Mouse (Mus musculus): ENCODE measurements around the gene 6430628N08Rik. TPM values are rescaled to one million over a fixed set of nuclear protein-coding genes. Genes with fewer than 3 reads are reported as not detected.
A peak's percentile ranks its signal among the peaks of the same experiment; 100 is the strongest.

Gene 6430628N08Rik
- total RNA-seq (2021) = under 1 TPM in 1 of 2 experiments, not detected in 1; 0.21 TPM
- long read RNA-seq, experiment 1 = 0 reads
- long read RNA-seq, experiment 2, partial matches to known transcripts = 0 of 1 reads
- long read RNA-seq, experiment 2, other reads (novel, unspliced or antisense) = 0 of 1 reads

- intact Hi-C loops (cut with DNase I) = no loop called here
- no peak for DNase-seq (ENCODE audit: low spot score in 2 of 2)
Measured at GRCm38 (mm10) chr4:115890553-115890952, at the start of gene 6430628N08Rik. TSS of gene 6430628N08Rik (plus strand) at chr4:115890665.

- DNase-seq (ENCODE audit: low spot score in 2 of 2) = no peak
Measured at GRCm38 (mm10) chr4:115840842-115841241, 49.6 kb upstream of the 6430628N08Rik start.

GRCm38 (mm10) chr4:115846656-115847055 is 43.8 kb upstream of the 6430628N08Rik start:
- intact Hi-C loops (cut with DNase I) = no loop called here
- no peak for DNase-seq (ENCODE audit: low spot score in 2 of 2)

More at GRCm38 (mm10) chr4:115840842-115841241, 49.6 kb upstream of the 6430628N08Rik start:
- intact Hi-C loops (cut with DNase I) = no loop called here

- intact Hi-C loops (cut with DNase I) = no loop called here
- DNase-seq (ENCODE audit: low spot score in 2 of 2) = peak; percentile 37 to 76
Measured at GRCm38 (mm10) chr4:115847377-115847776, 43.1 kb upstream of the 6430628N08Rik start.

- intact Hi-C loops (cut with DNase I) = no loop called here
- DNase-seq (ENCODE audit: low spot score in 2 of 2) = no peak
Measured at GRCm38 (mm10) chr4:115848083-115848482, 42.4 kb upstream of the 6430628N08Rik start.

GRCm38 (mm10) chr4:115848990-115849677 is 41.3 kb upstream of the 6430628N08Rik start:
- no peak for DNase-seq (ENCODE audit: low spot score in 2 of 2)
- intact Hi-C loops (cut with DNase I) = no loop called here

GRCm38 (mm10) chr4:115850111-115850510 is 40.4 kb upstream of the 6430628N08Rik start:
- intact Hi-C loops (cut with DNase I) = no loop called here
- DNase-seq (ENCODE audit: low spot score in 2 of 2) = no peak

GRCm38 (mm10) chr4:115850631-115851030 is 39.8 kb upstream of the 6430628N08Rik start:
- intact Hi-C loops (cut with DNase I) = no loop called here
- DNase-seq (ENCODE audit: low spot score in 2 of 2) = no peak

- intact Hi-C loops (cut with DNase I) = no loop called here
- DNase-seq (ENCODE audit: low spot score in 2 of 2) = no peak
Measured at GRCm38 (mm10) chr4:115851569-115851968, 38.9 kb upstream of the 6430628N08Rik start.

- no peak for DNase-seq (ENCODE audit: low spot score in 2 of 2)
- intact Hi-C loops (cut with DNase I) = no loop called here
Measured at GRCm38 (mm10) chr4:115855100-115855499, 35.4 kb upstream of the 6430628N08Rik start.

GRCm38 (mm10) chr4:115855609-115856008 is 34.9 kb upstream of the 6430628N08Rik start:
- intact Hi-C loops (cut with DNase I) = no loop called here
- DNase-seq (ENCODE audit: low spot score in 2 of 2) = peak; percentile 26

GRCm38 (mm10) chr4:115856282-115856681 is 34.2 kb upstream of the 6430628N08Rik start:
- intact Hi-C loops (cut with DNase I) = no loop called here
- DNase-seq (ENCODE audit: low spot score in 2 of 2) = no peak

GRCm38 (mm10) chr4:115857293-115857883 is 33.1 kb upstream of the 6430628N08Rik start:
- intact Hi-C loops (cut with DNase I) = no loop called here

GRCm38 (mm10) chr4:115863352-115863751 is 27.1 kb upstream of the 6430628N08Rik start:
- no peak for DNase-seq (ENCODE audit: low spot score in 2 of 2)

More at GRCm38 (mm10) chr4:115857293-115857883, 33.1 kb upstream of the 6430628N08Rik start:
- no peak for DNase-seq (ENCODE audit: low spot score in 2 of 2)

GRCm38 (mm10) chr4:115863880-115864279 is 26.6 kb upstream of the 6430628N08Rik start:
- intact Hi-C loops (cut with DNase I) = no loop called here
- DNase-seq (ENCODE audit: low spot score in 2 of 2) = no peak

More at GRCm38 (mm10) chr4:115863352-115863751, 27.1 kb upstream of the 6430628N08Rik start:
- intact Hi-C loops (cut with DNase I) = no loop called here

GRCm38 (mm10) chr4:115869512-115870210 is 20.8 kb upstream of the 6430628N08Rik start:
- no peak for DNase-seq (ENCODE audit: low spot score in 2 of 2)
- intact Hi-C loops (cut with DNase I) = no loop called here

- DNase-seq (ENCODE audit: low spot score in 2 of 2) = no peak
- intact Hi-C loops (cut with DNase I) = no loop called here
Measured at GRCm38 (mm10) chr4:115873231-115873630, 17.2 kb upstream of the 6430628N08Rik start.

- no peak for DNase-seq (ENCODE audit: low spot score in 2 of 2)
- intact Hi-C loops (cut with DNase I) = no loop called here
Measured at GRCm38 (mm10) chr4:115878216-115878678, 12.2 kb upstream of the 6430628N08Rik start.

- no peak for DNase-seq (ENCODE audit: low spot score in 2 of 2)
Measured at GRCm38 (mm10) chr4:115878828-115879227, 11.6 kb upstream of the 6430628N08Rik start.

GRCm38 (mm10) chr4:115881183-115881582 is 9.3 kb upstream of the 6430628N08Rik start:
- DNase-seq (ENCODE audit: low spot score in 2 of 2) = peak; percentile 58 to 76
- intact Hi-C loops (cut with DNase I) = no loop called here

More at GRCm38 (mm10) chr4:115878828-115879227, 11.6 kb upstream of the 6430628N08Rik start:
- intact Hi-C loops (cut with DNase I) = no loop called here
